Mouse (Mus musculus) G1E (cell line): ENCODE data around the gene Trpm8.

Experiments used
- CTCF ChIP-seq: IDR thresholded peaks from 2 replicates; pipeline ENCODE4 v1.5.1; 2012; ENCODE audit warnings: low read depth, low read length, inconsistent platforms, mixed read lengths
- GATA1 ChIP-seq: IDR thresholded peaks from 2 replicates; pipeline ENCODE4 v1.6.1; 2012; ENCODE audit warnings: borderline replicate concordance, low read length, inconsistent platforms, mixed read lengths
- POLR2AphosphoS5 ChIP-seq: IDR thresholded peaks from 2 replicates; pipeline ENCODE4 v1.6.1; 2012; ENCODE audit warnings: low read depth, low read length, inconsistent platforms; ENCODE audit not compliant: insufficient replicate concordance
- TAL1 ChIP-seq: conservative IDR thresholded peaks from 2 replicates; pipeline ENCODE4 v1.6.1; 2012; ENCODE audit warnings: low read depth, low read length, inconsistent platforms, mixed read lengths

- TF ChIP-seq CTCF (no peak), POLR2AphosphoS5 (no peak), GATA1 (no peak), TAL1 (no peak)
These were observed 32.4 kb downstream of the Trpm8 start for GRCm38 (mm10) chr1:88309905-88310304.
